Mouse (Mus musculus): ENCODE results near the gene Ess2.

GRCm38 (mm10) chr16:17865770-17866169 is 45.4 kb downstream of the Ess2 start:
- TF ChIP-seq CTCF (IDR thresholded peaks at IDR 0.05; ENCODE audit: control insufficient read depth, insufficient read depth, low read length) (no peak), POLR2A (IDR thresholded peaks at IDR 0.05; ENCODE audit: borderline replicate concordance, control insufficient read depth, low read depth, low read length) (no peak)
